Mouse (Mus musculus): ENCODE results near the gene Pycr1.
"Not testable (repeated sequence)": the region's sequence is repeated elsewhere in the genome, so short reads cannot be mapped to it uniquely, and the experiment has no call there.

Gene Pycr1

DNA sequence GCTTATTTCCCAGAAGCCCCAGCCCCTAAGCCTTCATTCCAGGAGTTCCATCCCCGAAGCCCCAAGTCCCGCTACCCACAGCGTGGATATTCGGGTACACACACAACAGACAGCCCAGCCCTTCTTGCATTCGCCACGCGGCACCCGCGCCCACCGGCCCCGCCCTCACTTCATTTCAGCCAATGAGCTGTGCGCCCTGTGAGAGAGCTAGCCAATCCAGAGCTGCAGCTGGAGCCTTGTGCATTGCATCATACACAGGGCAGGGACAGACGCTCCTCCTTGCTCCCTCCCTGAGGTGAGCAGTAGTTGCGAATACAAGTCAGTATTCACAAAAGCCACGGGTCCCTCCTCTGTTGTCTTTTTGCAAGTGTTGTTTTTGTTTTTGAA is at the start of gene Pycr1:
Pycr1 (minus strand) TSS at position 169 of the 387 bp plus-strand sequence.
- peak; percentile 88 for DNase-seq (ENCODE audit: low spot score)

DNA sequence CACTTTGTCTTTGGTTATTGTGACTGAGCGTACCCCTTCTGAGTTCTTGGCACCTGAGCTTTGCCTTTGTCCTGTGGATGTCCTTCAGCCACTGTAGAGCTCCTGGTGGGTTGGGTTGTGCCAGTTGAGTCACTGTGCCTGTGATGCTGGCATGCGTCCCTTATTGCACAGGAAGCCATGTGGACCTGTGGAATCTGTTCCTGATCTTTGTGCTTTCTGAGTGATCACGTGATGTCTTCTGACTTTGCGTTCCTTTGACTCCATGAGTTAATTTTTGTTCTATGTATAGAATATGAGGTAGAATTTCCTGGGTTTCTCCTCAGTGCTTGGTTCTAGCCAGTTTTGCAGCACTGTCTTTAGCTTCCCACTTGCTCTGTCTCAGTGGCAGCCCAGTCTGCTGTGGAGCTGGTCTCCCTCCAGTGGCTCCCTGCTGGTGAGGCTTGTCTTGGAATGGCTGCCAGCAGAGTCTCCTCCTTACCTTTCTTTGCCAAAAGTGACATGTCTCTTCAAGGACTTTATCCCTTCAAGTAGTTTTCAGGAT is 49.0 kb upstream of the Pycr1 start:
- DNase-seq (ENCODE audit: low spot score) = no peak

DNA sequence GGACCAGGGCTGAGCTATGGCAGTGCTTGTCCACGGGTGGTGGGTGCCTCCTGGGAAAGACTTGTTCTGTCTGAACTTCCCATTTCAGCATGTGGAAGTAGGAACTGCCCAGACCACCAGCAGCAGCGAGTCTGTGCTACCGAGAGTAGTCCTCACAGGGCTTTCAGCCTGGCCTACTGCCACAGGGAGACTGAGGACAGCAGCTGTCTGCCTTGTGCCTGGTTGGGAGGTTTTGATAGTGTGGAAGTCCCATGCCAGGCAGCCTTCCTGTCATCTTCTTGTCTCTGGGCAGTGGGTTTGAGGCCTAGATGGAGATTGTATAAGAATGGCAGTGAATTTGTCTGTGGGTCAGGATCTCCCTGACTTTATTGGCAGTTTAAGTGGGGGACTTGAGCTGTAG is 45.8 kb upstream of the Pycr1 start:
- no peak for DNase-seq (ENCODE audit: low spot score)

GRCm38 (mm10) chr11:120686650-120687272 is 43.2 kb upstream of the Pycr1 start:
- no peak for DNase-seq (ENCODE audit: low spot score)

DNA sequence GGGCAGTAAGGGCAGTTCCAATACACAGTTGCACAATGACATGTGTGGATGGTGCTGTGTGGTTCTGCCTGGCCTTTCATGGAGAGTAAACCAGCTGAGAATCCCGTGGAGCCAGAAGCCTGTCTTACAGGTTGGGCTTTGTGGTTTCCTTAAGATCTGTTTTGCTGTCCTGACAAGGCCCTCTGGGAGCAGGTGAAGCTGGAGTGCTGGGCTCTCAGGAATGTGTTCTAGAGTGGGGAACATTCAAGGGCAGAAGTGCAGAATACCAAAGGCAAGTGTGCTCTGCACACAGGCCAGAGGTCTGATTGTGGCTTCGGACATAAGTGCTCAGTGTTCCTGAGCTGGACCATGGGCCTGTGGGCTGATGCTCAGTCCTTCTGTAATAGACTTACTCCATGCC is 41.1 kb upstream of the Pycr1 start:
- DNase-seq (ENCODE audit: low spot score) = no peak

- DNase-seq (ENCODE audit: low spot score) = no peak
Measured at GRCm38 (mm10) chr11:120684086-120684485, 40.5 kb upstream of the Pycr1 start.

GRCm38 (mm10) chr11:120683536-120683935 is 40.0 kb upstream of the Pycr1 start:
- no peak for DNase-seq (ENCODE audit: low spot score)

GRCm38 (mm10) chr11:120682683-120683082 is 39.1 kb upstream of the Pycr1 start:
- no peak for DNase-seq (ENCODE audit: low spot score)

- DNase-seq (ENCODE audit: low spot score) = no peak
Measured at GRCm38 (mm10) chr11:120679909-120680308, 36.3 kb upstream of the Pycr1 start.

DNA sequence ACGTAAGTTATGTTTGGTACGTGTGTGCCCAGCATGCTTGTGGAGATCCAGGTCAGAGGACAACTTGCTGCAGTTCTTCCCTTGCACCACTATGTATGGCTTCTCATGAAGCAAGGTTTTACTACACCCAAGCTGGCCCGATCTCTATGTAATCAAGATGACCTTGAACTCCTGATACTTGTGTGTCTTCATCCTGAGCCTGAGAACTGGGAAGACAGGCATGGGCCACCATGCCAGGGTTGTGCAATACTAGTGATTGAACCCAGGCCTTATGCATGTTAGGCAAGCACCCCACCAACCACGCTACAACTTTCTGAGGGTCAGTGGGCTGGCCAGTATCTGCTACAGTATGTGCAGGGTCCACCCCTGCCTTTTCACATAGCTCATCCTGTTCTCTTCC is 33.4 kb upstream of the Pycr1 start:
- DNase-seq (ENCODE audit: low spot score) = no peak

DNA sequence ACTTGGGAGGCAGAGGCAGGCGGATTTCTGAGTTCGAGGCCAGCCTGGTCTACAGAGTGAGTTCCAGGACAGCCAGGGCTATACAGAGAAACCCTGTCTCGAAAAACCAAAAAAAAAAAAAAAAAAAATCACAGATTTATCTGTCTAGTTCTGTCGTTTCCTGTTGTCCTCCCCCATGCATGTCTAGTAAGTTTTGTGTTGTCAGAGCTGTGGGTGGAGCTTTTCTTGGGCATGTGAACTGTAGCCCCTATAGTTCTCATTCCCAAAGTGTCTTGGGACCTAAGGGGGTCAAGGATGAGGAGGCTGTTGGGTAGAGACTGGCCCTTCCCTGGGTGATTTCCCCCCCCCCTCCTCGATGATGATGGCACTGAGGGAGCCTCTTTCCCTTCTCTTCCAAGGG is 32.3 kb upstream of the Pycr1 start:
- not testable (repeated sequence) for DNase-seq (ENCODE audit: low spot score)

DNA sequence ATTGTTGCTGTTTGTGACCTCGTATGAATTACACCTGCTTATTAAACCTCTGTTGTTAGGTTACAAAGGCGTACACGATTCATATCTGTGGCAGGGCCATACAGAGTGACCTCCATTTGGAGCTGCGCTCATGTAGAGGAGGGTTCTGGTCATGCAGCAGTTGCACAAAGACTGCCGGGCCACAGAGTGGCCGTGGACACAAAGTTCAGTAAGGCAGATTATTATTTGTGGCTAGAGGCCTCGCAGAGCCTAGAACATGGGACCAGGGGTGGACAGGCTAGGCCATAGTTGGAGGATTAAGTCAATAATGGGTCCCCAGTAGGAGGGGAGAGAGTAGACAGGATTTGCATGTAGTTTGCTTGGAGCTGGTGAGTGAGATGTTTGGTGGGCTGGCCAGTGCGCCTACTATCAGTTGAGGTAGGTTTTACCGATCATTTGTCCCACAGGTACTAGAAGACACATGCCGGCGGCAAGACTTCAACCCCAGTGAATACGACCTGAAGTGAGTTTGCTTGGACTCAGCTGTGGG is 30.1 kb upstream of the Pycr1 start:
- no peak for DNase-seq (ENCODE audit: low spot score)

- DNase-seq (ENCODE audit: low spot score) = peak; percentile 94
Measured at GRCm38 (mm10) chr11:120672687-120673593, 29.4 kb upstream of the Pycr1 start, which contains the start of gene Aspscr1. Aspscr1 (plus strand) TSS chr11:120672973.

DNA sequence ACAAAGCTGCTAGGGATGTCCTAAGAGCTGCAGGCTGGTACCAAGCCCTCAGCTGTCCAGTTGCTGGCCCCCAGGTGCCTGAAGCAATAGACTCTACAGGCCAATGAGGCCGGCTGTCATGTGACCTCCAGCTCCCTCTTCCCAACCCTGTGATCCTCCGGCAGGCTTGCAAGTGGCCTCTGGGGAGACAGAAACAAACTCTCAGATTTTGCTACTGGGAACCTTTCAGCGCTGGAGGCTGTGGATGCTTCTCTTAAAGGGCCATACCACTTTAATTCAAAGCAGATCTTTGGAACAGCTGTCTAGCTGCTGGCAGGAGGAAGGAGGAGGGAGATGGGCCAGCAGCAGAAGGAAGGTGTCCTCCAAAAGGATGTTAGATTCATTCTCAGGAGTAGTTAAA is 23.0 kb upstream of the Pycr1 start:
- no peak for DNase-seq (ENCODE audit: low spot score)

- no peak for DNase-seq (ENCODE audit: low spot score)
Measured at GRCm38 (mm10) chr11:120665406-120665805, 21.8 kb upstream of the Pycr1 start.

- no peak for DNase-seq (ENCODE audit: low spot score)
Measured at GRCm38 (mm10) chr11:120663714-120664113, 20.1 kb upstream of the Pycr1 start.

DNA sequence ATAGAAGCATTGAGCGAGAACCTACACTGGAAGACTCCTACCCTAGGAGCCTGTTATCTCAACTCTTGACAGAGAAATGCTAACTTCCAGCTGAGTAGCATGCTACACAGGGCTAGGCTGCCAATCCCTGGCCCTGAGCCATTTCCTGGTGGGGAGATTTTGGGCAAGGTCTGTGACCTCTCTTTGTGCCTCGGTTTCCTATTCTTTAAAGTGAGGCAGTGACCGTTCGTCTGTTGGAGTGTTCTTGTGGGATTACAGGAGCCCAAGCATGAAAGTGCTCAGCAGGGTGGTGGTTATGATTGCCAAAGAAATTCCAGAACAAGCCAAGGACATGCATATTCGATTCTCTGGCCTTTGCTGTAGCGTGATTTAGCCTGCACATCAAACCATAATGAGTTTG is 19.2 kb upstream of the Pycr1 start:
- DNase-seq (ENCODE audit: low spot score) = no peak

GRCm38 (mm10) chr11:120661076-120661460 is 17.5 kb upstream of the Pycr1 start, which contains the start of gene Notum:
Notum (minus strand) TSS chr11:120661175.
- no peak for DNase-seq (ENCODE audit: low spot score)

DNA sequence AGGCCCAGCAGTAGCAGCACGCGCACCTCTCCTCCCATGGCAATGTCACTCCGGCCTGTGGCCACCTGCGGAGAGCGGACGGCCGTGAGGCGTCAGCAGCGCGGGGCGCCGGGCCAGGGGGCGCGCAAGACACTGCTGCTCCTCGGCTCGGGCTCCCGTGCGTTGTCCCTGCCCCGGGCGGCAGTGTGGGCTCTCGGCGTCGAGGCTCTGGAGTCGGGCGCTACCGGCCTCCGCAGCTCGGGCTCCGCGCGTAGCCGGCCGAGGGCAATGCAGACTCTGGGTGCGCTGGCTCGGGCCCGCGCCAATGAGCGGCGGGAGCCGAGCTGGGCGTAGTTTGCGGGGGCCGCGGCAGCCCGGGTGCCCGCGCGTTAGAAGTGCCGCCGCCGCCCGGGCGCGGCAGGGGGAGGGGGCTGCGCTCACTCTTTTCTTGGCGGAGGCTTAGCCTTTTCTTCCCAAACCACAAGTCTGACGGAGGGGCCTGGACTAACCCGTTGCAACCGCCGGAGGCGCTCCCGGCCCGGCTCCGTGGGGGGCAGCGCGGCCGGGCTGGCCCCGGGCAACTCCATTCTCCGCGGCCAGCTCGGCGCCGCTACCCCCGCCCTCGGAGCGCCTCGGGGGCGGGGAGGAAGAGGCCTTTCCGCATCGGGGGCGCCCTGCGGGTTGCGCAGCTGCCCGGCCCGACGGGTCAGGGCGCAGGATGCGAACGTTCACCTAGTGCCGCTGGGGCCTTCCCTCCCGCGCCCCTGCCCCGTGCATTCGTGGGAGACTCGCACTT is 16.9 kb upstream of the Pycr1 start:
- DNase-seq (ENCODE audit: low spot score) = no peak

- DNase-seq (ENCODE audit: low spot score) = no peak
Measured at GRCm38 (mm10) chr11:120659509-120660300, 16.1 kb upstream of the Pycr1 start.

DNA sequence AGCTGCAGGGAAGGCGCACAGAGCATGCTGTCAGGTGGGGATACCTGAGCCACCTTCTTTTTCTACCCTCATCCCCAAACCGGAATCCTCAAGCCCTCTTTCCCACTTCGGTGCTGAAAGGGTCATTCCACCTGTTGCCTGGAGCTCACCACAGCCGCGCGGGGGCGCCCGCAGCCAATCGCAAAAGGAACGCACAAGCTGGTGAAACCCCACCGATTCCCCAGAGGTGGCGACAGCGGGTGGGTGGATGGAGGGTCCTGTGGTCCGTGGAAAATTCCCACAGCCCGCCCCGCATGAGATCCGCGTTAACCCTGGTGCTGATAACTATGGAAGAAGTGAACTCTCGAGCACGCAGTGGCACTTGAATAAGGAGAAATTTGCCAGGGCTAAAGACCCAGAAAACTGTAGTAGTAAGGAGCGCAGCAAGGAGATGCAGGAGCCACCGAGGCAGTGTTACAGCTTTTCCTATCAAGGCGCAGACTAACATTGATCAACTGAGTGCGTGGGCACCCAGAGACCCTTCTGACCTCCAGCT is 15.4 kb upstream of the Pycr1 start:
- peak; percentile 68 for DNase-seq (ENCODE audit: low spot score)
